In genomic region chr7:98312185-98312920, GRCm38 (mm10) we compare ENCODE assay signal across 16 mouse cellular contexts. TPM values are rescaled to one million over a fixed set of nuclear protein-coding genes. Genes with fewer than 3 reads are reported as not detected.
"Had no signal": no experiment of that assay in that cellular context is flagged by ENCODE, and none has a peak within 500 bp of the region (broad histone marks: within the 10 kb centered on the region; RNA-seq: fewer than 3 reads in every experiment).

No protein-coding gene starts in this region.

- H3K9me3 ChIP-seq: limb, embryonic 12.5 days; midbrain, embryonic 13.5 days; stomach, embryonic 15.5 days had no signal

- H3K27ac ChIP-seq: limb, embryonic 12.5 days; liver, embryonic 14.5 days; midbrain, embryonic 13.5 days; stomach, embryonic 15.5 days had no signal

- H3K4me2 ChIP-seq: limb, embryonic 12.5 days; midbrain, embryonic 13.5 days; stomach, embryonic 15.5 days had no signal

- ATAC-seq: hindbrain, embryonic 16.5 days; inflammation-experienced regulatory T-cells, adult 6 months; intestine, postnatal 0 days; midbrain, embryonic 13.5 days had no signal

- H3K27me3 ChIP-seq: limb, embryonic 12.5 days; midbrain, embryonic 13.5 days; stomach, embryonic 15.5 days had no signal

- H3K4me3 ChIP-seq: limb, embryonic 12.5 days; midbrain, embryonic 13.5 days; stomach, embryonic 15.5 days had no signal

- DNase-seq: kidney, adult 8-10 months; kidney, postnatal 25 days; layer of hippocampus, postnatal 36 days; liver; spleen, adult 18-20 months; thymus, adult 2 months; thymus, postnatal 36 days had no signal

- H3K9ac ChIP-seq: limb, embryonic 12.5 days; liver, embryonic 14.5 days; midbrain, embryonic 13.5 days; stomach, embryonic 15.5 days had no signal

- H3K36me3 ChIP-seq: limb, embryonic 12.5 days; midbrain, embryonic 13.5 days; stomach, embryonic 15.5 days had no signal

RNA-seq across cellular contexts. Expression of gene Tsku, which starts 48.8 kb away (rescaled TPM):
- total RNA-seq: megakaryocyte progenitor cell, adult 5-6 weeks; neutrophil, adult 5-6 weeks had no signal
- polyA plus RNA-seq: inflammation-experienced regulatory T-cells, adult 6 months had no signal
